Mouse (Mus musculus) c-Kit-positive CD71-positive TER-119-positive erythroid progenitor cells, embryonic 14.5 days (primary cell): ENCODE measurements around the gene Plce1.

ENCODE experiments used
- DNase-seq: peaks from one replicate; pipeline ENCODE4 v3.0.0-alpha.2; 2013; ENCODE audit warnings: low spot score

The Plce1 gene

DNA sequence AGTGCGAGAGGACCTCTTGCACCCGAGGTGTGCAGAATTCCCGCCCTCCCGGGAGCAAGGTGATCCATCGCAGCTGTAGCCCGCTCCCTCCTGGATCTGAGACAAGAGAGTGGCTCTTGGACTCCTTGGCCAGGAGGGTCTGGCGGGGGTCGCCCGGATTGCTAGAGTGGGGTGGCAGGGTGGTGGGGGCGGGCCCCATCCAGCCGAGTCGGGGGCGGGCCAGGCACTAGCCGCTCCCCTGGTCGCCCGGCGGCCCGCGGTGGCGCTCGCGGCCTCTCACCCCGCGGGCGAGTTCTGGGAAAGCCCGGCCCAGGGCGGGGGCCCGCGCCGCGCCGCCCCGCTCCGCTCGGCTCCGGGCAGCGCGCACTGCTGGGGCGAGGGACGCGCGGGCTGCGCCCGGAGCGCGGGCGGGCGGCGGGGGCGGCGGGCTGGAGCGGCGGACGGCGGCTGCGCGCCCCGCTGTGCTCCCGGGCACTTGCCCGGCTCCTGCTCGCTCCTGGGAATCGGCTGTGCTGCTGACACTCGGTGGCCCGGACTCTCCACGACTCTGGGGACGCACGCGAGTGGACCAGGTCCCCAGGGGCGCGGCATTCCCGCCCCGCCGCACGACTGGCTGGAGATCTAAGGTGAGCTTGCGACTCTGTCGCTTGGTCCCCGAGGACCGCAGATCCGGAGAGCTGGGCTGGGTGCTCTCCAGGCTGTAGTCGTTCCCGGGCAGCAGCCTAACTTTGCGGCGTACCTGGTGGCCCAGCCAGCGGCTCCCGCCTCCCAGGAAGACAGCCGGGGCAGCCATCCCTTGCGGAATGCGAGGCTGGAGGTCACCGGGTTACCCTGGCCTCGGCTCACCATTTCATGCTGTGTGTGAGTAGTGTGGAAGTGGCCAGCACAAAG, at the start of gene Plce1:
TSS of gene Plce1 (plus strand) at position 379 of the 891 bp plus-strand sequence.
- DNase-seq, result no peak

DNA sequence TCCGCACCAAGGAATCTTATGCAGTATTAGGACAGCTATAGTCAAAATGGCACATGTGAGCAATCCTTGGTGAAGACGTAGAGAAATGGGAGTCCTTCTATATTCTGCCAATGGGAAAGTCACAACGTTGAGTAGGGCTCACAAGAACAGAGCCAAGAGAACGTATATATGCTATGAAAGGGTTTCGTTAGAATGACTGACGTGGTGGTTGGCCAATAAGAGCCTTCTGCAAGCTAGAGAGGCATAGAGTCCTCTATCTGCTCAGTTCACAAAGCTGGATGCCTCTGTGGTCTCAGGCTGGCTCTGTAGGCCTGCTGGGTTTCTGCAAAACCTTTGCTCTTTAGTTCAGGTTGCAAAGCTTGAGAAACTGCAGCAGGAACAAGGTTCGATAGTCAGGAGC, 49.6 kb upstream of the Plce1 start:
- DNase-seq, result no peak

DNA sequence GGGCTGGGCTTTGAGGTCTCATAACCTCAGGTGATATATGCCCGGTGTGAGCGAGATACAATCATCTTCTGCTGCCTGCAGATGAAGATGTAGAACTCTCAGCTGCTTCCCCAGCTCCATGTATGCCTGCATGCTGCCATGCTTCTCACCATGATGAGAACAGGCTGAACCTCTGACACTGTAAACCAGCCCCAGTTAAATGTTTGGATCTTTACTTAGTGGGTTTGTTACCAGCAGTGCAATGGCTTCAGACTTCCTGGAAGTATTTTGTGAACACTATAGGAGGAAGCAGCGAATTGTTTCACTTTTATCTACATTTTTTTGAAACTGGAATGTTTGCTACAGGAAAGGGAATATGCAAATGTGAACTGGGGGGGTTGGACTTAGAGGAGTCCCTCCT, 48.9 kb upstream of the Plce1 start:
- DNase-seq, result no peak

DNA sequence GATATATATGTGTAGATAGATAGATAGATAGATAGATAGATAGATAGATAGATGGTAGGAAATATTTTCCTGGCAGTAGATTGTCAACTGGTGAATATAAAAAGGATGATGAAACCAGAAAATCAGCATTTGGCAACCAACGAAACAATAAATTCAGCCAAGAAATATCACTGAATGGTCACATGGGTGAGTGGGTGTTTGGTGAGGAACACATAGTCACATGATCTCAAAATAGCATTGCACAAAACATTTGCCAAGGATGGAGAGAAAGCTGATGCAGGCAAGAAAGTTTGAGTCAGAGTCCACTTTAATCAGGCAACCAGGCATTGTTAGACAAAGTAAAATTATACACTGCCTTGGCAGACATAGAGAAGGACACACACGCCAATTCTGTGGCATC, 47.5 kb upstream of the Plce1 start:
- DNase-seq, result no peak

DNA sequence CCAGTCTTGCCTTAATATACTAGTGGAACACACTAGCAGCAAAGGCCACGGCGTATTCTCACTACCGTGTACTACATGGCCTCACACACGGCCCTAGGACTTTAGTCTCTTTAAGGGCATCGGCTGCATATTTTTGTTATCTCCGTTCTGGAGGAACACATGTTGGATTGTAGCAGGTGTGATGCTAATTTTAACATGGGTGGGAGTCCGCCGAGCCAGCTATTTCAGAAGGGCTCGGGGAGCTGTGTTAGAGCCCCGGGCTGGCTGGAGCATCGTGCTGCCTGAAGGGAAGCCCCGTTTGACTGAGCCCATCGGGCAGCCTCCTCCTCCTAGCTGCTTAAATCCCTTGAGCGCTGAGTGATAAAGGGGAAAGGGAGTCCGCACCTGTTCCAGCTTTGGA, 45.7 kb upstream of the Plce1 start:
- no peak for DNase-seq

DNA sequence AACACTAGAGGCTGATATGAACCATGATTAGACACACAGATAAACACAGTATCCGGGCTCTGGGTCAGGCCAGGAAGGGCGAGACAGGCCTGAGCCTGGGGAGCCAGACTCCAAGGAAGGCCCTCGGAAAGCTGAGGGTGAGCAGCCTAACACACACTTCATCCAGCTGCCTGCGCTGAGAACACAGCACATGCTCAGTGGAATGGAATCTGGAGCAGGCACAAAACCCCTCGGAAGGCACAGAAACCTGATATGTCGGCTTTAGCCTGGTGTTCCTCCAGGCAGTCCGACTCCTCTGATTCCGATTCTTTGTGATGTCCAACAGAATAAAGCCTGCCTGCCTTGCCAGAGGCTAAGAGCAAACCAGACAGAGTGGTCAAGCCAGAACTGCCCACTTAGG, 39.0 kb upstream of the Plce1 start:
- DNase-seq, result no peak

DNA sequence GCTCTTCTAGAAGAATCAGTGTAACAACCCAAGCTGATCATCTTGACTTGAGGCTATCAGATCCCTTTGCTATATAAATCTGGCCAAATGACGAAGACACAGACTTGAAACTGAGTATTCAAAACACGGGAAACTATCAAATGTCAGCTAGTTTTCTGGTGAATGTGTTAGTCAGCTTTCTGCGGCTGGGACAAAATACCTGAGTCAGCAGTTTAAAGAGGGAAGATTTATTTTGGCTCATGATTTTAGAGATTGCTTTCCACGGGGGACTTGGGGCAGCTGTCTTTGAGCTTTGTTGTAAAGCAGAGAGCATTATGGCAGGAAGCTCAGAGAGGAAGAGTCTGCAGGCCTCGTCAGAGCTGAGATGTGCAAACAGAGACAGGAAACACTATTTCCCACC, 35.2 kb upstream of the Plce1 start:
- DNase-seq, result no peak

DNA sequence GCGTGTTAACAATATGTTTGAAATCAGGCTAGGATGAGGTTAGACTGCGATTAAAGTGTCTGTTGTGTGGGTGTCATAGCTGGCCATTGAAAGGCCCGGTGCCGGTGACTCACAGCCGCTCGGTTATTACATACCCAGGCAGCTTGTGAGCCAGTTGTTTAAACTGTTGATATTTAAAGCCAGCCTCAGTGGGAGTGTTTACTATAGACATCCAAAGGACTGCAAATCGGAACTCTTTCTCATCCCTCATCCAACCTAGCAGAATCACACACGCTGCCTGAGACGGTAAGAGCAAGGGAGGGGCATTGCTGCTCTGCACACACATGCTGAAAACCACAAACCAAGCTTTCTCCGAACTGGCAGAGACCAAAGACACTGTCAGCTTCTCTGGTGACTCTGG, 25.7 kb upstream of the Plce1 start:
- no peak for DNase-seq

DNA sequence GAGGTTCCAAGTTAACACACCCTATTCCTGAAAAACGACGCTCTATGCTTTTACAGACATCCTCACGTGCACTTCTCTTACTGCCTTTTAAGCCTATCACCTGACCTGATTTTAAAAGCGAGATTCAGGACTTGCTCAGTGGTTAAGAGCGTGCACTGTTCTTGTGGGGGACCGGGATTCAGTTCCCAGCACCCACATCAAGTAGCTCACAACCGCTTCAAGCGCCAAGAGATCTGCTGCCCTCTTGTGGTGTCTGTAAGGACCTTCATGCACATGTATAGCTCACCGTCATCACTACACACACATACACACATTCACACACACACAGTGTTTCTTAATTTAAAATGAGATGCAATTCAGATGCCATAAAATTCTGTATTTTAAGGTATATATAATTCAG, 21.9 kb upstream of the Plce1 start:
- no peak for DNase-seq

DNA sequence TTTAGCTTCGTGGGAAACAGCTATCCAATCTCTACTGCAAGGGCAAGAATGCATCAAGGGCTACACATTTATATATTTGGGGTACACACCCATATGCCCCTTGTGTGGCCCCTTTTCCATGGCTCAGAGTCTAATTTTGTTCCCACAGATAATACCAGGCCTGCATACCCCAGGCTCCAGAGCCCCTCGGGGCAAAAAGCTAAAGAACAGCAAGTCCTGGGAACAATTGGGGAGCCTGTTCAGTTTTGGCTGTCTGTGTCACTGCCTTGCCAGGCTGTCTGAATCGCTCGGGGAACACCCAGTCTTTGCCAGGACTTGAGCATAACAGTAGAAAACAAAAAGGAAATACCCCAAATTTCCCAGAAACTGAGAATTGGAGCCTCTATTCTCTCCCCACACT, 20.2 kb upstream of the Plce1 start:
- no peak for DNase-seq

DNA sequence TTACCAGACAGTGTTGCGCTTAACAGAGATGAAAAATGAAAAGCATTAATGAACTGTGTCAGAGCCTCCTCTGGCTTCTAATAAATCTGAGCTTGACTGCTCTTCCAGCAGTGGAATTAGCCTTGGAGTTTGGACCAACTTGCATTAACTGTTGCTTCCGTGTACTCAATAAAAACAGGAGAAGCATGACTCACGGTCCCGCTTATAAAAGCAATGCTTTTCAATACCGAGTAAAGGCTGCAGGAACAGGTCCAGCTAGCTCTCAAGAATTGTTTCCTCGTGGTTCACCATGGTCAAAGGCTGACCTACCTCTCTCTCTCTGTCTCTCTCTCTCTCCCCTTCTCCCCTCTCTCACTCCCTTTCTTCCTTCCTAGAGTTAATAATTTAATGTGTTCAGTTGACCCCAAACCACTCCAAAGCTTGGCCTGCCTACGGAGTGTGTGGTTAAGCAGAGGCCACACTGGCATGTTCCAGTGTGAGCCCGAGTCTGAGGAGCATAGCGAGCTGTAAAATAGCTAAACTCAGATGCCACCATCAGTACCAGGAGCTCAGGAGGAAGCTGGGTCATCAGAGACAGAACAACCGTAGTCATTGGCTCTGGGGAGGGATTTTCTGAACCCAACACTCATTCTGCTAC, 10.5 kb upstream of the Plce1 start:
- no peak for DNase-seq

DNA sequence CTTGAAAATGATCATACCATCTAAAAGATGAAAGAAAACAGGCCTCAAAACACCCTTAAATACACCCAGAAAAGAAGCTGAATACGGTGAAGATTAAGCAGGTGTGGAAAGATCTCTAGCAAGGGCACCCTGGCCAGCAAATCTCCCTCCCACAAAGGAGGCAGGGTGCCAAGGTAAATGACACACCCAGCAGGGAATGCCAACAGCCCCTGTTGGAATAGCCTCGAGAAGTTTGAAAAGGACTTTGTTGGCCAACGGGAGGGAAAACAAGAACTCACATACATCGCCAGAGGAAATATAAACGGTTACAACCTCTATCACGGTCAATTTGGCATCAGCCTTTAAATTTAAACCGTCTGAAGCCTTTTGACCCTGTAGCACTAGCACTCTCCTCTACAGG, 5.5 kb upstream of the Plce1 start:
- DNase-seq, result no peak

DNA sequence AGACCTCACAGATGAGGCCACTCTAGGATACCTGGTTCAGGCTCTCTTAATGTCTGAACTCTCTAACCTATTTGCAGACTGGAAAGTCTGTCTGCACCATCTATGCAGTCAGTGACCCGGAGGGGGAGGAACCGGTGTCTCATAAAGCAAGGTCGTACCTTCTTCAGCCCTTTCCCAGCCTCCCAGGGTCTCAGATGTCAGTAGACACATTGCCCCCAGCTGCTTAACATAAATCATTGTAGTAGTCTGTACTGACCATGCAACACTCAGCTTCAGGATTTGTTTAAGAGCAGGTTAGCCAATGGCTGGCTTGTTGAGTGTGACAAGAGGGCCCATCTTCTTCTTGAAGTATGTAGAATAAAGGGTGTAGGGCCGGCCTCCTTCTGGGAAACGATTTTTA, 2.6 kb upstream of the Plce1 start:
- DNase-seq, result no peak

DNA sequence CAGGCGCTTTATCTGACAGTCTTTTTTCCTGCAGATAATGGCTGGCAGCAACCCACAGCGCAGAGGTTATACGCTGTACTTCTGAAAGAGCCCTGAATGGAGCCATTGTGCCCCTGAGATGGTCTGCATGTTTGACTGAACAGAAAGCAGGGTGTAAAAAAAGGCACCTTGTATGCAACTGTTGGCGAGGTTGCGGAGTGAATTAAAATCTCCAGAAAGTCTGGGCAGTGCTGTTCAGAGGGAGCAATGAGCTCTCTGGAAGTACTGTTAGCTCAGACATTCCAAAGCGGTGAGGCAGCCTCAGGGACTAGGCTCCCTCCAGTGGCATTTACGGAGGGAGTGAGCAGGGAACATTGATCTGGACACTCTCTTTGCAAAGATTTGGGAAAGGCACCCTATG, 2.0 kb upstream of the Plce1 start:
- DNase-seq, result no peak

DNA sequence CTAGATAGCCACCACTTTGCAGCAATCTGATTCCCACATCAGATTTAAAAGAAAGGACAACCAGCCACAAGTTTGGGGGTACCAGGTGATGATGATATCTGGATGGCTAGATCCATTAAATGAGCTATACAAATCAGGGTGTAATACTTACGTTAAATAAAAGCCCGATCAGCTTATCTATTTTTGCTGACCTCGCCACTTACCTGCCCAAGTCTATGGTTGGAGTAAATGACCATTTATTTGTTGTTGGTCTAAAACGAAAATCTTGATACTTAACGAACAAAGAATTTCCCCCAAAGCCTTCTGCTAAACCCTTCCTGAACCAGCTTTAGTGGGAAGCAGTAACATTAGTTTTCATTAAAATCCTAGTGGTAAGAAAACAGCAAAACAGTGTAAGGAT, 1.4 kb upstream of the Plce1 start:
- no peak for DNase-seq

DNA sequence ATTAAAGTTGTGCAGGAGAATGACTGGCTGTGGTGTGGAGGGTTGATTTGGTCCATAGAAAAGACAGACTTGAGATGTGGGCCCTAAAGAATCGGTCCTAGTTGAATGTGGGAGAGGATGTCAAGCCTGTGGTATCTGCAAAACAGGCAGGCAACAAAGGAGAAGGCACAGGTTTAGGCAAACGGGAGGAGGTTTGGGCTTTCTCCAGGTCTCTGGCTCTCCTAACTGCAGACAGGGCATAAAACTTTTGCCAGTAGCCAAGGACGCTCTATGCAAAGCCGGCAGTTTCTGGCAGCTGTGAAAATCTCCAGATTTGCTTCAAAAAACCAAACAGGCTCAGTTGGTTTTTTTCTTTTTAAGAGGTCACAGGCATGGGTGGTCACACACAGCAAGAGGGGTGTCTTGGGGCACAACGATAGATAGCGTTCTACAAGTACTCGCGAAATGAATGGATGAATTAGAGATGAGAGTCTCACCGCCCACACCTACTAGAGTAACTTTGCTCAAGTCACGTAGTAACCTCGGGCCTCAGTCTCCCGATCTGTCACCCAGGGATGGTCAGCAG, 671 bp upstream of the Plce1 start:
- DNase-seq, result no peak

DNA sequence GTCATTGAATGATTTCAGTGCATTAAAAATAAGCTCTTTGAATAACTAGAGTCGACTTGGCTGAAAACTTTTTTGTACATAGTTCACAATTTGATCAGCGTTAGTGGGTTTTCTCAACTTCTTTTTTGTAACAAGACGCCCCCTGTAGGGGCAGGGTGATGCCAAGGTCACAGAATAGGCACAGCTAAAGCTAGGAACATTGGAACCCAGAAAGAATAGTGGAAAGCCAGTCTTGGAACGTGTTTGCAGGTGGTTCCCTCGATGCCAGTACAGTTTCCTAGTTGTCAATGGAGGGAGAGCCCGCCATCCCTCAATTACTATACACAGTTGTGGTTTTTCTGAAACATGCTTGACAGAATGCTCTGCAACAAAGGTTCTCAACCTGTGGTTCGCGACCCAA, 997 bp downstream of the Plce1 start:
- no peak for DNase-seq

DNA sequence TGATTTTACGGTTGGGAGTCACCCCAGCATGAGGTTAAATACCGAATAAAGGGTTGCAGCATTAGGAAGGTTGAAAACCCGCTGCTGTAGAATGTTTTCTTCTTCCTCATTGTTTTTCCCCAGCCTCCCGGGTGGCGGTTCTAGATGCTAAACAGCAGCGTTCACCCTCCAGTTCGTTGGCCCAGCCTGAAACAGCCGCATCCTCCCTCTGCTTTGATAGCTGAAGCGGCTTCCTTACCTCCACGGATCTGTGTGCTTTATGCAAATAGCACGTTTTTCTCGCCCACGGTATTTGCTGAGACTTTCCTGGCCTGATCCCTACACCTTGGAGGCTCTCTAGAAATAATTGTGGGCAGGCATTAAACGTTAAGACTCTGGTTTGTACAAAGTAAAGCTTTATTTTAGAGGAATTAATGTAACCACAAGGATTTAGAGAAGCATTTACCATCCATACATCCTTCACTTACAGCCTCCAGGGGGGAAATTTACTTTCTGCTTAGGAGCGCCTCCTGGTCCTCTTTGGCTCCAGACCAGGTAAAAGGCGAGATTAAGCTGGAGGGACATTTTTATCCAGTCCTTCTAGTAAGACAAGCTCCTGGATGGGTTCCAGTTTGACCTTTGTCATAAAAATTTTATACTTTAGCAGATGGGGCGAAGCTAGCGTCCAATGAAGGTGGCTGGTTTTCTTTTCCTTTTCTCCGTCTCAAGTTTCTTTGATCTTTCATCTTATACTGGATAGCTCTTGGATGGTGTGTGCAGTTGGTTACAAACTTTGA, 1.7 kb downstream of the Plce1 start:
- DNase-seq, result no peak

DNA sequence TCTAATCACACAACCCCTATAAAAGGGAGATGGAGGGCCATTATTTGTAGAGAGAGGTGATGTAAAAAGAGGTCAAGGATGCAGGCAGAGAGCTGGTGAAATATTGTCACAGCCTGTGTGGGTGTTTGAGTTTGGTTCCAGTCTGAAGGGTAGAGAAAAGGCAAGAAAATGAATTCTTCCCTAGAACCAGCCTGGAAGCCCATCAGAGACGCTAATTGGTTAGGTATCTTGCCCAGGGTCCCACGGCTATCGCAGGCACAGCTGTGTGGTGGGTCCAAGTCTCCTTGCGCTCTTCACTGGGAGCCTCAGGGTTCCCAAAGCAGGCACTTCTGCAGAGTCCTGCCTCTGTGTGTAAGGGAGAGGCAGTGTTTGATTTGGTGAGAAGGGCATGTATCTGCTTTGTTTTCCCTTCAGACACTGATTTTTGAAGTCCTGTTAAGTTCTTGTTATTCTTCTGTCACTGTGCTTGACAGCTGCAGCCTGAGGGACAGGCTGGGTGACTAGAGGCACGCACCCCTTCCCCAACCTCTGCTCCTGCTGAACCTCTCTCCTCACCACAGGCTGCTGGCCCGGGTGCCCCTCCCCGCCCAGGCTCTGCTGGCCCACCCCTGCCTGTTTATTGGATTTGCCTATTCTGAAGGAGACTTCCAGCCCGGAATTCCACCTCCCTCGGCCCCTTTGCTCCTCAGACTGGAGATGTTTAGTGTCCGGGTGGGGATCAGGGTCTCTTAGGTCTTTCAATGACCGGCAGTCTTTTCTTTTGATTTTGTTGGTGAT, 5.1 kb downstream of the Plce1 start:
- DNase-seq, result no peak

DNA sequence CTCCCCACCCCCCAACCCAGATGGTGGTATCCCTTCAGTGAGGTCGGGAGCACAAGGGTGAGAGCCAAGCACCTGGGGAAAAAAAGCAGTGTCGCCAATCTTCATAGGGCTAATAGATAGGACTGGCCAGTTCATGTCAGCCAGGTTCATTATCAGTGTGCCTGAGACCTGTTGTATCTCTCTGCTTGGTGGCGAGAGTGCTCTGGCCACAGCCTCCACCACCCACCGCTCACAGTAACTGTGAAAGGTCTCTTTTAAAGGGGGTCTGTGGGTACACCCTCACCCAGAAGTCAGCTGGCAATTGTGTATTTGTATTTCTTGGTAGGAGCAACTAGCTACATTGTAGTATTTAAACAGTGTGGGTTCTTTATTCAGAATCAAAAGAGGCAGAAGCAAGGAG, 6.6 kb downstream of the Plce1 start:
- no peak for DNase-seq

DNA sequence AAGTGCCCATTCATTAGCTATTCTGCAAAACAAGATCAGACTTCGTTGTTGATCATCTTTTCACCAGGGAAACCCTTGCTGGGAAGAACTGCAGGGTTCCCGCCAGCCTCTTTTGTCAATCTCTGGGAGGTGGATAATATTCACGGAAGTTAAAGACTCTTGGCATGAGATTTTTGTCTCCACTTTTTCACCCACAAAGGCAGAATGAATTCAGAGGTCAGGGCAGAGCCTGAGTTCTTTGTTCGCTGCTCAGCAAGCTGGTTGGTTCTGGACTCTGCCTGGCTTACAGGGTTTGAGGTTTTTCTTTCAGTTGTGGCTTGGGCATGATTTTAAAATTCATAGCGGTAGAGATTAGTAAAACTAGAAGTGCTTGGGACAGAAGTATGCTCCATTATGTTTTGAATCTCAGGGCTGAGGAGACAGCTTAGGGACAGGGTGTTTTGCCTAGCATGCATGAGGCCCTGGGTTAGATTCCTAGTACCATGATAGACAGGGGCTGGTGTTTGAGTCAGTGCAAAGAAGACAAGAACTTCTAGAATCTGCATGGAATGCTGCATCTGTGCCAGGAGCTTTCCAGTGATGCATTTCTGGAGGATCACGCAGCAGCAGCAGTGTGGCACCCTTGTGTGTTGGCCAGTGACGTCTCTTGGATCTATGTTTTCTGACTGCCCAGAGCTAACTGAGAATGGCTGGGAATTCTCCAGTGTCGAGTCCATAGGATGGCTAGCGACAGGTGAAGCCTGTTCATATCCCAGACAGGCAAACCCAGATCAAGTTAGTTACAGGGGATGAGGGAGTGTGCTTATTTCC, 7.4 kb downstream of the Plce1 start:
- DNase-seq, result no peak
